Mouse (Mus musculus) neutrophil, adult 5-6 weeks (primary cell): Measurements from ENCODE around the gene C730034F03Rik. TPM values are rescaled to one million over a fixed set of nuclear protein-coding genes. Genes with fewer than 3 reads are reported as not detected.
"Not testable (repeated sequence)": the region's sequence is repeated elsewhere in the genome, so short reads cannot be mapped to it uniquely, and the experiment has no call there.

ENCODE experiments used
- ATAC-seq: fragments of 151-379, 151-347 bp; 2 replicates; pipeline ENCODE4 v1.8.0; 2017; ENCODE audit warnings: mild to moderate bottlenecking, moderate TSS enrichment; ENCODE audit not compliant: insufficient number of reproducible peaks, poor library complexity, low FRiP score, severe bottlenecking; ENCODE audit errors: extremely low read depth
- total RNA-seq: library from RNA; stranded (forward); fragments of 200-1000 nt; gene quantifications from 2 replicates; pipeline ENCODE4 v1.2.3, GENCODE M21; 2017

The C730034F03Rik gene
- total RNA-seq, 1 experiment from 2014 or later, result 32.0 TPM

DNA sequence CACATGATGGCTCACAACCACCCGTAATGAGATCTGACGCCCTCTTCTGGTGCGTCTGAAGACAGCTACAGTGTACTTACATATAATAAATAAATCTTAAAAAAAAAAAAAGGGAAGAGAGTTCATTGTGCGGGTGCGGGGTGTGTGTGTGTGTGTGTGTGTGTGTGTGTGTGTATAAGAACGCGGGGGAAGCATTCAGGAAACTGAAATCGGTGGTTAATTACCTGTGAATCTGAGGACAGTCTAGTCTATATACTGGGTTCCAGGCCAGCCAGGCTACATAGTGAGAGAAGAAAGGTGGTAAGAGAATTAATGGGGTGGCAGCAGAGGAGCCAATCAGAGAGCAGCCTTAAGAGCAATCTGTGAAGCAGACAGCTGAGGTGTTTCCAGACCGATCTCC is 1.4 kb downstream of the C730034F03Rik start:
- ATAC-seq, result not testable (repeated sequence)

DNA sequence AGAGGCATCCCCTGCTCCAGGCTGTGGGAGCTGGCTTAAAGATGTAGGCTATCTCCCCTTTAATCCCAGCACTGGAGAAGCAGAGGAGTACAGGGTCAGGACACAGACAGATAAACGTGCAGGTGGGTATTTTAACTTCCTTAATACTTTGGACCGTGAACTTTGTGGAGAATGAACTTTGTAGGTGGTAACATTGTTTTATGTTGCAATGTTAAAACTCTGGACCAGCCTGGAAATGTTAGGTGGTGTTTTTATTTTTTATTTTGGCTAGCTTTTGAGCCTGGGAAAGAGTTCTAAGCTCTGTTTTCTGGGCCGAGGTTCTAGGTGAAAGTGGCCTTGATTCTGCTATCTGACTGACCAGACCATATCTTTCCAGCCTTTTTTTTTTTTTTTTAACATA is 1.9 kb downstream of the C730034F03Rik start:
- no peak for ATAC-seq

GRCm38 (mm10) chr15:89431806-89432205 is 2.4 kb downstream of the C730034F03Rik start:
- no peak for ATAC-seq

- ATAC-seq, result no peak
Measured at GRCm38 (mm10) chr15:89432946-89433345, 3.6 kb downstream of the C730034F03Rik start.

GRCm38 (mm10) chr15:89434136-89434535 is 4.7 kb downstream of the C730034F03Rik start:
- ATAC-seq, result no peak

DNA sequence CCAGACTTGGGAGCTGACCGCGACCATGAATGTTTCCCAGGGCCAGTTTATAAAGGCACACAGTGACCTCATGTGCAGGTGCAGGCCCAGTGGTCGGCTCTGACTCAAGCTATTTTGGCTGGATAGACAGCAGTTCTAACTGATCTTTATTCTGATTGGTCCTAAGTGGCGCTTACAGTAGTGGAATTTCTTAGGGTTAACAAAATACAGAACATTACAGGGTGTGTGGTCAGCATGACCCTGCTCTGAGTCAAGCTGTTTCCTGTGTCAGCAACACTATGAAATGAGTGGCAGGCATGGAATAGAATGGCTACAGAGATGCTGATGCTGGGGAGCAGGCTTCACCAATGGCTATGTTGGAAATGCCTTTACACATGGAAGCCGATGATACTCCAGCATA is 6.5 kb downstream of the C730034F03Rik start:
- no peak for ATAC-seq

DNA sequence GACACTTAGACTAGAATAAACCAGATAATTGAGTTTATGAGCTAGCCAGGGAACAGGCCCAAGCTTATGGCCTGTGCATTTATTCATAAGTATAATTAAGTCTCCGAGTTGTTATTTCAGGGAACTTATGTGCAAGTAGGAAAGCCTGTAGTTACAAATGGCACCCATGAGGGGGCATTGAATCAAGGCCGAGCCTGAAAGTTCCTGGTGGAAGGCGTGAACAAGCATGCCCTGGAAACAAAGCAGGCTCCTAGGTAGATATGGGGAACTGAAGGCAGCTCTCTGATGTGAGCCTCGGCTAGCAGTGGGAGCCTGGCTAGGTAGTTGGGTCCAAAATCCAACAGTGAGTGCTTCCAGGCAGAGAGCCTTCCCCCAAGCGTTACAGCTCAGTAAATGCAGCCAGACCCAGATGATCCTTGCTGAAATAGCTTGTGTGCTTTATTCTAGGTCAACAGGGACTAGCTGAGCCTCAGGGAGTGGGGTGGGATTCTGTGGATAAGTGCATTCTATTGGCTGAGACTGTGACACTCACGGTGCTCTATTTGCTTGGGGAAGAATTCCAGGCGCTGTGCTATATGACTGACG is 13.2 kb downstream of the C730034F03Rik start:
- no peak for ATAC-seq

DNA sequence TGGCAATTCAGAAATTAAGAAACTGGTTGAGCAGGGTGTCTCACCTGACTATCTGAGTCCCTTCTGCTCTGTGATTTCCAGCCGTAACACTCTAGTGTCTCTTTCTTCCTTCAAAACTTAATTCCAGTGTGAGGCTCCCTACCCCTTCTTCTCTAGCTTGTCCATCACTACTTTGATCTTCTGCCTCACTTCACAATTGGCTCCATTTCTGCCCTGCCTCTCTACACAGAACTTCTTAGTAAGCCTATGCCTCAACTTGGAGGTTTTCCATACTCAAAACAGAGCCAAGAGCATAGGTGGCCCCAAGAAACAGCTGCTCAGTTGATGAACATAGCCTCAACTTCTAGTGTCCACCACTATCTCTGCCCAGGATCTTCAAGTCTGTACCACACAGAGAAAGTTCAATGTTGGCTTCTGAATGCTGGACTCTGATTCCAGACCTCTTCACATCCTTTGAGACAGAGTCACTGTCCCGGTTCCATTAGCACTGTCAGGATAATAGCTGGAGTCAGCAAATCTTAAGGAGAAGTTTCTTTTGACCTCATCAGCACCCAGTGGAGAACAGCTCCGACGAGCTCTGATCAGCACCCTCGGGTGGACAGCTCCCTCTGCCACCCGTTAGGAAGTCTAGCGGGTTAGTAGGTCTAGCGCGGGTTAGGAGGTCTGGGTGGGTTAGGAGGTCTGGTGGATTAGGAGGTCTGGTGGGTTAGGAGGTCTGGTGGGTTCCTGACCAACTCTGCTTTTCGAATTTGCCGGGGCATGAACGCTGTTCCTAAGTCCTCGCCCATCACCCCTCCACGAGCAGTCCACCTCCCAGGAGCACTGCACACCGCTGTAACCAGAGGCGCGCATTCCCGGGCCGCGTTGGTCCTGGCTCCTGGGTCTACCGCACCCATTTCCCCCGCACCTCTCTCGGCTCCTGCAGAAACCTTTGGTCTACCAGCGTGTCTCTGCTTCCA is 23.8 kb downstream of the C730034F03Rik start:
- ATAC-seq, result no peak

- ATAC-seq, result no peak
Measured at GRCm38 (mm10) chr15:89453865-89454478, 24.6 kb downstream of the C730034F03Rik start, which contains the start of gene Mapk8ip2. Gene Mapk8ip2 (plus strand): TSS chr15:89453913.

DNA sequence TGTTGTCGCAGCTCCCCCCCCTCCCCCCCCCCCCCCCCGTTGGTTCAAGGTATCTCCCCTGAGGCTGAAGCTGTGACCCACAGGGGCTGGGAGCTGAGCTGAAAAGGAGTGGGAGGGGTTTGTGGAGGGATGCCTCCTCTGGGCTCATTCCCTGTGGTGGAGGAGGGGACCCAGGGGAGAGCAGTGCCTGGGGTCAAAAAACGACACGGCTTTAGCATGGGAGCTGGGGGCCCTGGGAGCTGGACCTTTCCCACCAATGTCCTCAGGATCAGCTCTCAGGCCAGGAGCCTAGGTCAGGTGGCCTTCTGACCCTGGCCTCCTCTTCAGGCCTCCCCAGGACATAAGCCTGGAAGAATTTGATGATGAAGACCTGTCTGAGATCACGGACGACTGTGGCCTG is 25.5 kb downstream of the C730034F03Rik start:
- ATAC-seq, result no peak

- ATAC-seq, result no peak
Measured at GRCm38 (mm10) chr15:89455642-89456041, 26.3 kb downstream of the C730034F03Rik start.

GRCm38 (mm10) chr15:89458942-89459341 is 29.6 kb downstream of the C730034F03Rik start:
- ATAC-seq, result peak; percentile 59; the same call in 1 of the 2 replicates

DNA sequence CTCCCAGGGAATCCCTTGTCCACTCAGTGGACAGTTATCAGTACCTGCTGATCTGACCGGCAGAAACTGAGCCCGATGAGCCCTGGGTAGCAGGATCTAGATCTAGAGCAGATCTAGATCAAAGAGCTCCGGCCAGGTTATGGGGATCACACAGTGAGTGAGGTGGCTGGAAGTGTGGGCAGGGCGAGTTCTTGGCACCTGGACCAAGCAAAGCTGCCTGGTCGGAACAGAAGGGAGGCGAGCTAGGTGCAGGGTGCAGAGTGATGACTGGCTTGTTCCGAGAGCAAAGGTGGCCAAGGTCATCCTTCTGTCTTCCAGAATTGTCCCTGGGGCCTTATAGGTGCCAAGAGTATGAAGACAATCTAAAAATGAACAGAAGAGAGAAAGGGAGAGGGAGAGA is 30.4 kb downstream of the C730034F03Rik start:
- no peak for ATAC-seq

DNA sequence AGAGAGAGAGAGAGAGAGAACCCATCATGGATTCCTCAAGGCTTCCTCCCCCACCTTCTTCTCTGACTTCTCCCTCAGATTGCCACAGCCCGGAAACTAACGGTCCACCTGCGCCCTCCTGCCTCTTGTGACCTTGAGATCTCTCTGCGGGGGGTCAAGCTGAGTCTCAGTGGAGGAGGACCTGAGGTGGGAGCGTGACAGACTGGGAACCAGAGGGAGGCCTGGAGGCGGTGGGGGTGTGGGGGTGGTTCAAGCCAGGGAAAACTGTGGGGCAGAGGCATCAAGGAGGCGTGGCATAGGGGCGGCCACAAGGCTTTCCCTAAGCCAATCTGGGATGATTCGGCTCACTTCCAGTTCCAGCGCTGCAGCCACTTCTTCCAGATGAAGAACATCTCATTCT is 30.9 kb downstream of the C730034F03Rik start:
- no peak for ATAC-seq

- no peak for ATAC-seq
Measured at GRCm38 (mm10) chr15:89461321-89461720, 31.9 kb downstream of the C730034F03Rik start.

DNA sequence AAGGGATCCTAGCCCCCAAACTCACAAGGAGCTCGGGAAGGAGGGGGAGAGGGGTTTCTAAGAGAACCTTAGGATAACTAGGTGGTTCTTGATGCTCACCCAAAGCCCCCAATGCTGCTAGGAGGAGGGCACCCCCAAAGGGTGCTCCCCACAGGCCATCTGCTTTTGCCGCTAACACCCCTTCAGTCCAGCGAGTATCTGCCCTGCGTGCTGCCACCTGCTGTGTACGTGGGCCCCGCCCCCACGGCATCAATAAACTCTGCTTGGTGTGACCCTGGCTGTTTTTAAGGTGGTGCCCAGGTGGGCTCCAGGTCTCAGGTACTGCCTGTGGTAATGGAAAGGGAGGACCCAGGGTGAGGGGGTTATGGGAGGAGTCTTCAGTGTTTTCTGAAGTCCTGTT is 32.8 kb downstream of the C730034F03Rik start:
- ATAC-seq, result no peak

DNA sequence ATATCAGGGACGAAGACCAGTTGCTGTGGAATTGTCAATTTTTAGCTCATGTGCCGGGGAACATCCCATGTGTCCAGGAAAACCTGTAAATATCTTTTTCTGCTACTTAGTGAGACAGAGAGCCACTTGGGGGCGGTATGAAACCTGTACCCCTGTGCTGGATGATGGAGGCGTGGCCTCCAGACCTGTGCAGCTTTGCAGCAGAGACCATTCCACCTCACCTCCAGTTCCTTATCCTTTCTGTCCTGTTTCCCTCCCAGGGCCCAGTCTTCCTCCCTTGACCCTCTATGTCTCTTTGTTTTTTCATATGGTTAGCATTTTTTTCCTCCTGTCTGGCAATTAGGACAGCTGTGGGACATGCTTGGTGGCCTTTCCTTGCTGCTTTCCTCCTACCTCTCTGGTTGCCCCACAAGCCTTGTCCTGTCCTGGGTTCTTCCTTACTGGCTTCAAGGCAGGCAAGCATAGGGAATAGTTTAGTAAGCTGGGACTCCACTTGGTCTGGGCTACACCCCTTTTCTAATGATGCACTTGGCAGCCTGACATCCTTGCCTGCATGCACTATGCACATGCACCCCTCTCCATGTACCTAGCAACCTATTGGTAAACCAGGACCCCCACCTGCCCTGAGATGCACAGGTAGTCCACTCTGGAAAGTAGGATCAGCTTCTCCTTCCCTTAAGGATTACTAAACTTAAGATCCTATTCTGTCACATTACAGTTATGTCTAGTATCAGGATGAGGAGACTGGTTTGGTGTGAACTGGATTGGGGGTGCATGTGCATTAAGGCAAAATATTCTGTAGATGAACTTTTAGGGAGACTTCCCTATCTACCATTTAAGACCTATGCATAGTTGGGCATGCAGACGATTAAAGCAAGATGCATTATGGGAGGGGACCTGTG is 34.2 kb downstream of the C730034F03Rik start:
- ATAC-seq, result no peak

- ATAC-seq, result no peak
Measured at GRCm38 (mm10) chr15:89465052-89465451, 35.7 kb downstream of the C730034F03Rik start.

DNA sequence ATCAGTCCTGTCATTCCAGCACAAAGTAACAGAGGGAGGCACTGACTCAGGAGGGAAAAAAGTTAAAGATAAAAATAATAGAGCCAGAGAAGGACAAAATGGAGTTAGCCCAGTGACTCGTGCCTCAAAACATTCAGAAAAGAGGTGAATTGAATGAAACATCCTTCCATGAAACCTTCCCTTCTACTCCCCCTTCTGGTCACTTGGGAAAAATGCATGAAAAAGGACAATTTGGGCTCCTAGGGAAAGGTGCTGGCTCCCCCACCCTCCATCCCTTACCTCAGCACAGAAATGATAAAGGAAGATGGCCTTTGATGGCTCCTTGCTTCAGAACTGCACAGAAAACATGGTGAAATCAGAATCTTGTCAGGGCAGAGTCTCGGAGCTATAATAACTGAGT is 39.2 kb downstream of the C730034F03Rik start:
- no peak for ATAC-seq
